Mouse (Mus musculus): ENCODE data around the gene Pde4a. TPM values are rescaled to one million over a fixed set of nuclear protein-coding genes. Genes with fewer than 3 reads are reported as not detected.

Gene Pde4a
- total and polyA plus RNA-seq, 3 experiments, result 1.7 to 7.6 (median 4.8) TPM

- Histone ChIP-seq H3K4me1 (ENCODE audit: control insufficient read depth in 1 of 2, insufficient read depth in 2 of 2) (peaks cover 0 to 34% of the 10 kb centered on the region in 2 experiments; a peak in 2 of 4 replicates), H3K79me2 (replicated peaks; ENCODE audit: control insufficient read depth, extremely low read depth, insufficient read depth, poor library complexity, severe bottlenecking) (no peaks in the 10 kb centered on the region), H3K9me3 (replicated peaks; ENCODE audit: low read length) (no peaks in the 10 kb centered on the region), H3K27me3 (replicated peaks) (peaks cover 2% of the 10 kb centered on the region), H3K9ac (ENCODE audit: insufficient read depth, low read depth) (no peak overlapping the region), H3K4me2 (ENCODE audit: insufficient read depth, low read depth, poor library complexity, severe bottlenecking) (no peak overlapping the region), H3K4me3 (replicated peaks in 1 of 3; ENCODE audit: low read depth in 2 of 3, low read length in 2 of 3, poor library complexity in 1 of 3) (no peak overlapping the region), H3K27ac (ENCODE audit: insufficient read depth, low read depth) (no peak overlapping the region), H3K36me3 (replicated peaks in 1 of 2; ENCODE audit: control insufficient read depth in 1 of 2, insufficient read depth in 1 of 2, low read length in 1 of 2) (peaks cover 26 to 59% of the 10 kb centered on the region in 2 experiments)
- dilution Hi-C loops (cut with MboI; ENCODE audit: extremely low pct_ligation_motif_present, extremely low pct_unique_long_range_greater_than_20kb, low sequenced_read_pairs), result no loop called here
- no peak for DNase-seq (ENCODE audit: extremely low read depth)
- TF ChIP-seq MYC (IDR thresholded peaks at IDR 0.05; ENCODE audit: low read depth, low read length), result no peak
- no peak for TF ChIP-seq JUND (conservative IDR thresholded peaks at IDR 0.05; ENCODE audit: low read depth, low read length)
- TF ChIP-seq KAT2A (IDR thresholded peaks at IDR 0.05; ENCODE audit: insufficient replicate concordance, low read length), result no peak
- TF ChIP-seq USF1 (IDR thresholded peaks at IDR 0.05; ENCODE audit: low read depth, low read length), result no peak
- TF ChIP-seq CHD2 (IDR thresholded peaks at IDR 0.05; ENCODE audit: low read length), result no peak
- no peak for TF ChIP-seq RAD21 (IDR thresholded peaks at IDR 0.05; ENCODE audit: low read depth, low read length)
- TF ChIP-seq NELFE (IDR thresholded peaks at IDR 0.05; ENCODE audit: low read depth, low read length), result no peak
- no peak for TF ChIP-seq TBP (conservative IDR thresholded peaks at IDR 0.05; ENCODE audit: low read depth, low read length)
- TF ChIP-seq MAFK (IDR thresholded peaks at IDR 0.05; ENCODE audit: insufficient replicate concordance, low read length), result no peak
- no peak for TF ChIP-seq E2F4 (IDR thresholded peaks at IDR 0.05; ENCODE audit: insufficient replicate concordance, low read depth, low read length)
- no peak for TF ChIP-seq ZKSCAN1 (IDR thresholded peaks at IDR 0.05; ENCODE audit: borderline replicate concordance, low read depth, low read length)
- no peak for TF ChIP-seq BHLHE40 (IDR thresholded peaks at IDR 0.05; ENCODE audit: low read depth, low read length)
- TF ChIP-seq MEF2A (IDR thresholded peaks at IDR 0.05; ENCODE audit: borderline replicate concordance, low read depth, low read length), result no peak
- no peak for TF ChIP-seq ELF1 (IDR thresholded peaks at IDR 0.05; ENCODE audit: low read depth, low read length)
- no peak for TF ChIP-seq UBTF (IDR thresholded peaks at IDR 0.05; ENCODE audit: low read depth, low read length)
- in situ Hi-C loops (cut with MboI; ENCODE audit: low pct_ligation_motif_present, low pct_unique_long_range_greater_than_20kb, low sequenced_read_pairs), result no loop called here
Observed at GRCm38 (mm10) chr9:21211624-21212023, 46.1 kb downstream of the Pde4a start.

GRCm38 (mm10) chr9:21213617-21214190 lies 48.2 kb downstream of the Pde4a start:
- dilution Hi-C loops (cut with MboI; ENCODE audit: extremely low pct_ligation_motif_present, extremely low pct_unique_long_range_greater_than_20kb, low sequenced_read_pairs) (no loop called here), in situ Hi-C loops (cut with MboI; ENCODE audit: low pct_ligation_motif_present, low pct_unique_long_range_greater_than_20kb, low sequenced_read_pairs) (no loop called here)
- Histone ChIP-seq H3K27me3 (replicated peaks) (peaks cover 2% of the 10 kb centered on the region), H3K9ac (ENCODE audit: insufficient read depth, low read depth) (no peak overlapping the region), H3K36me3 (replicated peaks in 1 of 2; ENCODE audit: control insufficient read depth in 1 of 2, insufficient read depth in 1 of 2, low read length in 1 of 2) (peaks cover 22 to 39% of the 10 kb centered on the region in 2 experiments), H3K79me2 (replicated peaks; ENCODE audit: control insufficient read depth, extremely low read depth, insufficient read depth, poor library complexity, severe bottlenecking) (no peaks in the 10 kb centered on the region), H3K4me1 (ENCODE audit: control insufficient read depth in 1 of 2, insufficient read depth in 2 of 2) (peaks cover 0 to 31% of the 10 kb centered on the region in 2 experiments; a peak in 2 of 4 replicates), H3K27ac (ENCODE audit: insufficient read depth, low read depth) (no peak overlapping the region), H3K9me3 (replicated peaks; ENCODE audit: low read length) (no peaks in the 10 kb centered on the region), H3K4me3 (replicated peaks in 1 of 3; ENCODE audit: low read depth in 2 of 3, low read length in 2 of 3, poor library complexity in 1 of 3) (no peak overlapping the region), H3K4me2 (ENCODE audit: insufficient read depth, low read depth, poor library complexity, severe bottlenecking) (no peak overlapping the region)
- TF ChIP-seq MXI1 (IDR thresholded peaks at IDR 0.05; ENCODE audit: low read depth, low read length) (no peak), SMC3 (IDR thresholded peaks at IDR 0.05; ENCODE audit: low read depth, low read length) (peak; percentile 73), E2F4 (IDR thresholded peaks at IDR 0.05; ENCODE audit: insufficient replicate concordance, low read depth, low read length) (no peak), CHD2 (IDR thresholded peaks at IDR 0.05; ENCODE audit: low read length) (no peak), USF2 (conservative IDR thresholded peaks at IDR 0.05; ENCODE audit: low read depth, low read length) (no peak), RAD21 (IDR thresholded peaks at IDR 0.05; ENCODE audit: low read depth, low read length) (peak; percentile 59), CTCF (conservative IDR thresholded peaks at IDR 0.05 in 1 of 2, IDR thresholded peaks at IDR 0.05 in 1 of 2; ENCODE audit: low read depth in 2 of 2, low read length in 2 of 2) (peak; percentile 69 to 85), ZMIZ1 (IDR thresholded peaks at IDR 0.05; ENCODE audit: low read depth, low read length) (no peak)
- peak; percentile 56 for DNase-seq (ENCODE audit: extremely low read depth)

Data from CH12.LX (cell line).